Mouse (Mus musculus): ENCODE results near the gene Fmn2. TPM values are rescaled to one million over a fixed set of nuclear protein-coding genes. Genes with fewer than 3 reads are reported as not detected.

Fmn2 gene
- polyA plus RNA-seq, 1 experiment from 2014 or later, result 7.5 TPM

Other genes with a start within 250 kb of the Fmn2 start
- gene Olfr419, start 249.8 kb upstream of the Fmn2 start, polyA plus RNA-seq (2015; fragmentation: Nextera tagmentation; extraction: Ambion mirVana), result not detected in 2 replicates
- gene Mptx1, start 171.3 kb upstream of the Fmn2 start, polyA plus RNA-seq (2015; fragmentation: Nextera tagmentation; extraction: Ambion mirVana), result not detected in 2 replicates
- gene Olfr417, start 136.7 kb upstream of the Fmn2 start, polyA plus RNA-seq (2015; fragmentation: Nextera tagmentation; extraction: Ambion mirVana), result not detected in 2 replicates
- gene Olfr248, start 110.8 kb upstream of the Fmn2 start, polyA plus RNA-seq (2015; fragmentation: Nextera tagmentation; extraction: Ambion mirVana), result not detected in 2 replicates
- not detected in 2 replicates for gene Olfr414, start 77.8 kb upstream of the Fmn2 start, polyA plus RNA-seq (2015; fragmentation: Nextera tagmentation; extraction: Ambion mirVana)
- not detected in 2 replicates for gene Olfr220, start 59.7 kb upstream of the Fmn2 start, polyA plus RNA-seq (2015; fragmentation: Nextera tagmentation; extraction: Ambion mirVana)